8 mouse cellular contexts compared by ENCODE assay signal in genomic region chr9:21166516-21166915, GRCm38 (mm10). TPM values are rescaled to one million over a fixed set of nuclear protein-coding genes. Genes with fewer than 3 reads are reported as not detected.
A peak's percentile ranks its signal among the peaks of the same experiment; 100 is the strongest.
DNase-seq lines count a peak whose midpoint lies in the region; ATAC-seq and TF ChIP-seq lines count a peak whose summit lies in the region.

No protein-coding gene starts in this region.

- no peaks in the 10 kb centered on the region for H3K9me3 ChIP-seq in liver, embryonic 13.5 days (replicated peaks)

- peaks cover 66% of the 10 kb centered on the region for H3K4me1 ChIP-seq in liver, embryonic 13.5 days (replicated peaks)

- intact Hi-C loops in gastrocnemius, adult 2 months (cut with DNase I): no loop called here
- intact Hi-C loops in gastrocnemius, postnatal 36 days (cut with DNase I): no loop called here

- DNase-seq in gastrocnemius, adult 2 months: no peak
- no peak for DNase-seq in gastrocnemius, adult 18-20 months (ENCODE audit: low spot score)
- peak; percentile 25 for DNase-seq in right cerebral cortex, postnatal 4 days
- no peak for DNase-seq in right cerebral cortex, postnatal 14 days
- no peak for DNase-seq in liver, embryonic 13.5 days
- DNase-seq in gastrocnemius, postnatal 36 days: no peak
- no peak for DNase-seq in thymus, postnatal 4 days

- no peaks in the 10 kb centered on the region for H3K36me3 ChIP-seq in liver, embryonic 13.5 days

- TF ChIP-seq CTCF in gastrocnemius, adult 2 months (IDR thresholded peaks at IDR 0.05): no peak

- H3K27me3 ChIP-seq in liver, embryonic 13.5 days: peaks cover 59% of the 10 kb centered on the region

- WGBS in liver, embryonic 13.5 days (ENCODE audit: insufficient replicate concordance): 27% methylated on average over 3 of the region's 3 CpGs

- H3K9ac ChIP-seq in liver, embryonic 13.5 days: 0 out of 2 replicates have a peak overlapping the region, but pooled peaks have one; percentile 65

- peak overlapping the region; percentile 70 for H3K4me3 ChIP-seq in gastrocnemius, adult 2 months
- H3K4me3 ChIP-seq in liver, embryonic 13.5 days (replicated peaks): peak overlapping the region; percentile 59; the same call in 1 of the 2 replicates

- H3K27ac ChIP-seq in gastrocnemius, adult 2 months: no peak overlapping the region; the same call in 1 of the 2 replicates
- peak overlapping the region; percentile 83 for H3K27ac ChIP-seq in liver, embryonic 13.5 days

- peak overlapping the region; percentile 78 for H3K4me2 ChIP-seq in liver, embryonic 13.5 days

- no peak for ATAC-seq in liver, embryonic 13.5 days (ENCODE audit: low read depth)
- ATAC-seq in erythroblast, adult 5-6 weeks (replicated peaks; ENCODE audit: low FRiP score, poor library complexity, severe bottlenecking): no peak

RNA-seq across cellular contexts. Expression of gene Pde4a, which starts 1.0 kb away (rescaled TPM):
- total RNA-seq in gastrocnemius, adult 2 months (2021): 10 to 100 TPM; 39.0 to 66.8 TPM
- total RNA-seq in gastrocnemius, adult 18-20 months (2021): 10 to 100 TPM; 45.0 to 52.4 TPM
- 2.0 and 2.1 TPM in 2 replicates for polyA plus RNA-seq in liver, embryonic 13.5 days (2015; fragmentation: Nextera tagmentation; extraction: Ambion mirVana)
- 2.5 and 2.7 TPM in 2 replicates for total RNA-seq in erythroblast, adult 5-6 weeks (2015; ENCODE audit: low replicate concordance)
- total RNA-seq in erythroblast, adult 5-6 weeks (2017; ENCODE audit: low replicate concordance): 0.77 and 1.1 TPM in 2 replicates
- 10 to 100 TPM; 42.2 to 53.9 TPM for total RNA-seq in gastrocnemius, postnatal 36 days (2021)

RNA-seq across cellular contexts. Expression of gene Cdc37, which starts 16.7 kb away (rescaled TPM):
- total RNA-seq in gastrocnemius, adult 2 months (2021): 100 to 1,000 TPM; 116 to 139 TPM
- total RNA-seq in gastrocnemius, adult 18-20 months (2021): 100 to 1,000 TPM; 128 to 140 TPM
- polyA plus RNA-seq in liver, embryonic 13.5 days (2015; fragmentation: Nextera tagmentation; extraction: Ambion mirVana): 170 and 200 TPM in 2 replicates
- total RNA-seq in erythroblast, adult 5-6 weeks (2015; ENCODE audit: low replicate concordance): 21.9 and 29.8 TPM in 2 replicates
- 35.5 and 75.3 TPM in 2 replicates for total RNA-seq in erythroblast, adult 5-6 weeks (2017; ENCODE audit: low replicate concordance)
- 100 to 1,000 TPM; 123 to 126 TPM for total RNA-seq in gastrocnemius, postnatal 36 days (2021)

RNA-seq across cellular contexts. Expression of gene Tyk2, which starts 35.5 kb away (rescaled TPM):
- total RNA-seq in gastrocnemius, adult 2 months (2021): 1 to 10 TPM; 4.4 to 5.9 TPM
- 1 to 10 TPM; 5.0 to 6.1 TPM for total RNA-seq in gastrocnemius, adult 18-20 months (2021)
- 6.2 and 7.2 TPM in 2 replicates for polyA plus RNA-seq in liver, embryonic 13.5 days (2015; fragmentation: Nextera tagmentation; extraction: Ambion mirVana)
- 2.7 and 4.2 TPM in 2 replicates for total RNA-seq in erythroblast, adult 5-6 weeks (2015; ENCODE audit: low replicate concordance)
- total RNA-seq in erythroblast, adult 5-6 weeks (2017; ENCODE audit: low replicate concordance): 3.3 and 5.3 TPM in 2 replicates
- total RNA-seq in gastrocnemius, postnatal 36 days (2021): 1 to 10 TPM; 4.2 to 4.4 TPM

Comparison
In these comparisons a context has a peak if more than half of its experiments do, and no peak if none do; other contexts are left out.
1. RNA of gene Pde4a, which starts 1.0 kb away (total RNA-seq): 39.0 to 66.8 TPM in gastrocnemius, adult 2 months, 42.2 to 53.9 TPM in gastrocnemius, postnatal 36 days and 45.0 to 52.4 TPM in gastrocnemius, adult 18-20 months; 0.77 to 2.7 TPM in erythroblast, adult 5-6 weeks; every median in the first group is over 10 times any median in the second.